9 mouse cellular contexts compared by ENCODE assay signal in genomic region chr8:46547245-46547644, GRCm38 (mm10). TPM values are rescaled to one million over a fixed set of nuclear protein-coding genes. Genes with fewer than 3 reads are reported as not detected.
DNase-seq lines count a peak whose midpoint lies in the region; ATAC-seq lines count a peak whose summit lies in the region.
"Had no signal": no experiment of that assay in that cellular context is flagged by ENCODE, and none has a peak within 500 bp of the region (broad histone marks: within the 10 kb centered on the region; RNA-seq: fewer than 3 reads in every experiment).

No protein-coding gene starts in this region.

- 0 out of 2 replicates have a peak, but pooled peaks cover 2% of the 10 kb centered on the region for H3K4me1 ChIP-seq in forebrain, embryonic 14.5 days (ENCODE audit: control insufficient read depth, insufficient read depth, low read length)
- H3K4me1 ChIP-seq in forebrain, embryonic 13.5 days, result peaks cover 5% of the 10 kb centered on the region

- peak; percentile 83 for DNase-seq in forebrain, embryonic 14.5 days (ENCODE audit: low spot score)
- peak; percentile 95 for DNase-seq in 416B (ENCODE audit: low read depth)
- peak; percentile 19 to 50 for DNase-seq in adrenal gland, postnatal 36 days
- peak; percentile 76 for DNase-seq in forelimb bud, embryonic 11.5 days (ENCODE audit: low read depth, low spot score)
- peak; percentile 30 to 57 for DNase-seq in kidney, postnatal 4 days
- DNase-seq in naive thymus-derived CD4-positive, alpha-beta T cell, adult 2 months (ENCODE audit: low read depth), result peak; percentile 67
- no peak for DNase-seq in ovary, postnatal 10 days (ENCODE audit: low spot score)

- H3K36me3 ChIP-seq in forebrain, embryonic 14.5 days (ENCODE audit: control insufficient read depth, insufficient read depth, low read length), result no peaks in the 10 kb centered on the region
- H3K36me3 ChIP-seq in forebrain, embryonic 13.5 days (ENCODE audit: poor library complexity, severe bottlenecking), result no peaks in the 10 kb centered on the region
- H3K36me3 ChIP-seq: limb, embryonic 12.5 days had no signal

- 61% methylated on average over 4 of the region's 4 CpGs for WGBS in forebrain, embryonic 14.5 days
- WGBS in forebrain, embryonic 13.5 days, result 55% methylated on average over 4 of the region's 4 CpGs

- H3K27me3 ChIP-seq in forebrain, embryonic 14.5 days (replicated peaks; ENCODE audit: control insufficient read depth, insufficient read depth, low read length), result no peaks in the 10 kb centered on the region
- no peaks in the 10 kb centered on the region for H3K27me3 ChIP-seq in forebrain, embryonic 13.5 days
- H3K27me3 ChIP-seq: limb, embryonic 12.5 days had no signal

- no peak overlapping the region for H3K27ac ChIP-seq in forebrain, embryonic 14.5 days (ENCODE audit: low read depth, low read length)
- H3K27ac ChIP-seq in forebrain, embryonic 13.5 days, result no peak overlapping the region
- H3K27ac ChIP-seq: limb, embryonic 12.5 days had no signal

- no peak overlapping the region for H3K9ac ChIP-seq in forebrain, embryonic 14.5 days (ENCODE audit: low read length)
- no peak overlapping the region for H3K9ac ChIP-seq in forebrain, embryonic 13.5 days
- H3K9ac ChIP-seq: limb, embryonic 12.5 days had no signal

- H3K4me3 ChIP-seq in forebrain, embryonic 14.5 days (ENCODE audit: low read depth, low read length), result no peak overlapping the region
- no peak overlapping the region for H3K4me3 ChIP-seq in forebrain, embryonic 13.5 days
- H3K4me3 ChIP-seq: limb, embryonic 12.5 days had no signal

- ATAC-seq in forebrain, embryonic 14.5 days, result no peak
- ATAC-seq in forebrain, embryonic 13.5 days, result no peak

- no peaks in the 10 kb centered on the region for H3K9me3 ChIP-seq in forebrain, embryonic 14.5 days (replicated peaks; ENCODE audit: control insufficient read depth, low read length)
- no peaks in the 10 kb centered on the region for H3K9me3 ChIP-seq in forebrain, embryonic 13.5 days (replicated peaks)
- H3K9me3 ChIP-seq: limb, embryonic 12.5 days had no signal

- H3K4me2 ChIP-seq in forebrain, embryonic 14.5 days (ENCODE audit: low read length), result no peak overlapping the region
- no peak overlapping the region for H3K4me2 ChIP-seq in forebrain, embryonic 13.5 days
- H3K4me2 ChIP-seq: limb, embryonic 12.5 days had no signal

RNA-seq across cellular contexts. Expression of gene Cenpu, which starts 4.6 kb away (rescaled TPM):
- polyA plus RNA-seq in forebrain, embryonic 14.5 days (2014; fragmentation: Nextera tagmentation; extraction: Ambion mirVana), result 16.3 and 19.6 TPM in 2 replicates
- 23.0 and 25.5 TPM in 2 replicates for polyA plus RNA-seq in forebrain, embryonic 13.5 days (2015; fragmentation: Nextera tagmentation; extraction: Ambion mirVana)
- total RNA-seq in adrenal gland, postnatal 36 days (2021), result 1 to 10 TPM; 1.8 to 3.1 TPM
